Mouse (Mus musculus) skeletal muscle tissue, postnatal 0 days (tissue): Measurements from ENCODE around the gene Gm10840. TPM values are rescaled to one million over a fixed set of nuclear protein-coding genes. Genes with fewer than 3 reads are reported as not detected.

ENCODE experiments used
- polyA plus RNA-seq: library from polyadenylated mRNA; unstranded; fragments of >200 nt; fragmentation: Nextera tagmentation; extraction: Ambion mirVana; gene quantifications from 2 replicates; pipeline ENCODE4 v1.2.1, GENCODE M21; 2015

The Gm10840 gene
- polyA plus RNA-seq: not detected in 2 replicates

GRCm38 (mm10) chr11:106160841-106161721, at the start of gene Gm10840, which contains the start of gene Limd2:
Gm10840 (plus strand) TSS chr11:106160850.
Limd2 (minus strand) TSS chr11:106160860.

GRCm38 (mm10) chr11:106202123-106202465, 41.4 kb downstream of the Gm10840 start, which contains the start of gene Strada:
Strada (minus strand) TSS chr11:106202168.

Other genes with a start within 250 kb of the Gm10840 start
- gene Cyb561, start 207.5 kb upstream of the Gm10840 start, polyA plus RNA-seq: 4.3 and 4.8 TPM in 2 replicates
- 4.0 and 4.3 TPM in 2 replicates for gene Ace, start 192.9 kb upstream of the Gm10840 start, polyA plus RNA-seq
- not detected in 2 replicates for gene Ace3, start 166.2 kb upstream of the Gm10840 start, polyA plus RNA-seq
- 0.07 and 0.09 TPM in 2 replicates for gene Kcnh6, start 152.7 kb upstream of the Gm10840 start, polyA plus RNA-seq
- gene Dcaf7, start 124.0 kb upstream of the Gm10840 start, polyA plus RNA-seq: 27.0 and 28.4 TPM in 2 replicates
- gene Taco1, start 94.8 kb upstream of the Gm10840 start, polyA plus RNA-seq: 10.9 and 11.8 TPM in 2 replicates
- 13.3 and 14.6 TPM in 2 replicates for gene Map3k3, start 76.2 kb upstream of the Gm10840 start, polyA plus RNA-seq
- gene Limd2, start within 50 bp of the Gm10840 start, polyA plus RNA-seq: 48.7 and 60.5 TPM in 2 replicates
- 22.1 and 25.0 TPM in 2 replicates for gene Strada, start 41.3 kb downstream of the Gm10840 start, polyA plus RNA-seq
- 71.4 and 81.6 TPM in 2 replicates for gene Ccdc47, start 55.5 kb downstream of the Gm10840 start, polyA plus RNA-seq
- 29.4 and 30.6 TPM in 2 replicates for gene Ddx42, start 56.1 kb downstream of the Gm10840 start, polyA plus RNA-seq
- gene Ftsj3, start 95.2 kb downstream of the Gm10840 start, polyA plus RNA-seq: 24.9 and 26.6 TPM in 2 replicates
- gene Psmc5, start 95.3 kb downstream of the Gm10840 start, polyA plus RNA-seq: 204 and 231 TPM in 2 replicates
- 23.1 and 28.6 TPM in 2 replicates for gene Smarcd2, start 112.1 kb downstream of the Gm10840 start, polyA plus RNA-seq
- gene Tcam1, start 115.8 kb downstream of the Gm10840 start, polyA plus RNA-seq: 0.06 TPM in 2 replicates
- gene Gh, start 141.0 kb downstream of the Gm10840 start, polyA plus RNA-seq: not detected in 2 replicates
- 1.7 TPM in 2 replicates for gene Cd79b, start 153.9 kb downstream of the Gm10840 start, polyA plus RNA-seq
- 10.9 and 17.9 TPM in 2 replicates for gene Scn4a, start 192.4 kb downstream of the Gm10840 start, polyA plus RNA-seq
- 3.1 and 3.5 TPM in 2 replicates for gene Prr29, start 204.6 kb downstream of the Gm10840 start, polyA plus RNA-seq
- gene Icam2, start 227.2 kb downstream of the Gm10840 start, polyA plus RNA-seq: 30.6 and 33.8 TPM in 2 replicates